Mouse (Mus musculus) stomach, postnatal 0 days (tissue): ENCODE measurements around the gene Sema3a.

ENCODE experiments used
- CTCF ChIP-seq: IDR thresholded peaks from 2 replicates; pipeline ENCODE4 v1.5.1; 2016; ENCODE audit warnings: antibody characterized with exemption, low read depth, mild to moderate bottlenecking, moderate library complexity
- EP300 ChIP-seq: optimal IDR thresholded peaks from 2 replicates; pipeline ENCODE3; 2016; ENCODE audit warnings: antibody characterized with exemption

- no peak for TF ChIP-seq CTCF
- no peak for TF ChIP-seq EP300
Observed at GRCm38 (mm10) chr5:13197886-13198285, 72.7 kb downstream of the Sema3a start.
